Mouse (Mus musculus) MN1 (cell line): ENCODE results near the gene Tmem30c.

Source experiments
- DNase-seq: peaks from one replicate; pipeline ENCODE4 v3.0.0-alpha.2; 2016; ENCODE audit warnings: low spot score

Gene Tmem30c

DNA sequence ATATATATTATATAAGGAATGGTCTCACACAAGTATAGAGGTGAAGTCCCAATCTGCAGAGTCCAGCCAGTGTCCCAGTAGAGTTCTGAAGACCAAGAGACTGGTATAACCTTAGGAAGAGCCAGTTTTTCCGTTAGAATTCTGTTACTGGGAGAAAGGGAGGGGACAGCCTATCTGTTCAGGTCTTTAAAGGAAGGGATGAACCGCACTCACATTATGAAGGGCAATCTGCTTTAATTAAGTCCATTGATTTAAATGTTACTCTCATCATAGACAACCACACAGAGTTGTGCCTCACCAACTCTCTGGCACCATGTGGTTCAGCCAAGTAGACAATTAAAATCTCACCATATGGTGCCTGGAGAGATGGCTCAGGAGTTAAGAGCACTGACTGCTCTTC, at the start of gene Tmem30c:
Tmem30c (minus strand) TSS at position 101 of the 400 bp plus-strand sequence.
- no peak for DNase-seq

- no peak for DNase-seq
Measured at GRCm38 (mm10) chr16:57340613-57340898, 47.9 kb upstream of the Tmem30c start.

DNA sequence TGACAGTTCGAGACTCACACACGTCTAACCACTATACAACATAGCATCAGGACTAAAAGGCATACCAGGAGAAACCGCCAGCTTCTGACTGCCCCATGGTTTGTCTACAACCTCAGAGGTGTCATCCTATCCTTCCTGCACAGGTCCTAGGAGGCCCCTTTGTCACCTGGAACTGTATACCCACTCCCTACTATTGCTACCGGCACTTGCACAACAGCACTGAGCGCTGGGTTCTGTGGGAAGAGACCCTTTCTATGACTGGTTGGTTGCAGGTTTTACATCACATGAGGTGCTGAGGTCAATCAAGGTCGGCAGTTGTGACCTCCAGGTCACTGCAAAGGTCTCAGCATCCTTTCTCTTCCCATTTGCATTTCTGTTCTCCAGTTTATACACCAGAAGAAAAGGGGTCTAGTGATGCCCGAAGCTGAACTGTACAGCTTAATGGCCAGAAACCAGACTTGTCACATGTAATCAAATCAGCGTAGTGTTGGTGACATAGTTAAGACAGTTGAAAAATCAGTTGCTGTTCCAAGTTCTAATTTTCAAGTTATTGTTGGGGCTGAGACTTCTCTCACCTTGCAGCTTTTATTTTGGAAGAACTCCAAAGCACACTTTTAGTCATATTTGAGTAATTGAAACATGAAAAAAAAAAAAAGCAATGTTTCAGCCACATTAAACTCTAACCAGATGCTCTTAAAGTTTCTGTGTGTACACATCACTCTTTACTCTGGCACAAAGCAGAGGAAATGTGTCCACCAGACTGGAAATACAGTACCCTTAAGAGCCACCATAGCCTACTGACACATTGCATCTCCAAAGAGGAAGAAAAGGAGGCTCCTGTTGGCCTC, 47.3 kb upstream of the Tmem30c start:
- no peak for DNase-seq

GRCm38 (mm10) chr16:57336770-57337423, 44.2 kb upstream of the Tmem30c start:
- no peak for DNase-seq

- DNase-seq, result no peak
Measured at GRCm38 (mm10) chr16:57332301-57332700, 39.6 kb upstream of the Tmem30c start.

DNA sequence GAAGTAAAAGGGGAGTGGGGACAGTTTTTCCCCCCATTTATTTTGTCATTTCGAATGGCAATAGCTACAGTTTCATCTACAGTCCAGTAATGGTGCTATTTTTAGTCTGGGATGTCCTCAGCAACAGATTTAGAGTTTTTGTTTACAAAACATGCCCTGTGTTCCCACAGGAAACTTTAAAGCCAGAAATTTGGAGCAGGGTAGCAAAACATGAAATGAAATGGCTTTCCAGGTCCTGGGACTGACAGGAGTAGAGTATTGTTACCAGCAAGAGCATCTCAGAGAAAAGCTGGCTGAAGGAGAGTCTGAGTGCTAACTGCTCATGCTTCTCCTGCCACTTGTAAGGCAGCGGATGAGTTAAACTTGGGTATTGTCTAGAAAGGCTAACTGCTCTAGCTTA, 37.4 kb upstream of the Tmem30c start:
- DNase-seq, result no peak

DNA sequence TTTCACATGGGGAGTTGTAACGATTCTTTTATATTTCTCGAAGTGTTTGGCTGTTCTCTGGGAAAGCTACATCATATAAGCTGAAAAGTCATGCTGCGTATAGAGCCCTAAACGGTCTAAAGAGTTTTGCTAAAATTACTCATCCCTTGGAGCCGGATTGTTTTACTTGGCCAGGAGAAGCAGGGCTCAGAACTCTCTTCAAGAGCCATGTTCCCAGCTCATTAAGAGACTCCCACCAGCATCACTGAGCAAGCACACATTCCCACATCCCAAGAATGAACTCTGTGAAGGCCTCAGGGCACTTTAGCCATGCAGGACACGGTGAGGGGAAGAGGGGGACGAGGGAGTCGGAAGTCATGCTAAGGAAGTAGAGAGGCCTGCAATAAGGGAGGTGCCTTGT, 36.4 kb upstream of the Tmem30c start:
- DNase-seq, result no peak

DNA sequence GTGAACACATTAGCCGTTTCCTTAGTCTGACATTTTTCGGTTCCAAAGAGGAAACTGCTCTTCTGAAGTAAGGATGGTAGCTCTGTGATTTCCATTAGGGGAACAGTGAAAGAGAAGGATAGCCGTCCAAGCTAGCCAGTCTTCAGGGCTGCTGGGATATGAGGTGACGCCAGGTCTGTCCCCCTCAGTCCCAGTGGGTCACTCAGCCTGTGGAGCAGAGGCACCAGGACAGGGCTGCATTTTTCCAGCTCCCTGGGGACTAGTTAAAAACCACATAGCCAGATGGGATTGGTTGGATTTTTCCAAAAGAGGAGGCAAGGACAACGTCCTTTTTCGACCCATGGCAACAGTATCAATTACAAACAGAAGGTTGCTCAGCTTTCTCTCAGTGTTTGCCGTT, 34.3 kb upstream of the Tmem30c start:
- DNase-seq, result no peak

GRCm38 (mm10) chr16:57319284-57320124, 26.8 kb upstream of the Tmem30c start:
- DNase-seq, result peak; percentile 71

- DNase-seq, result no peak
Measured at GRCm38 (mm10) chr16:57318637-57319125, 26.0 kb upstream of the Tmem30c start.

GRCm38 (mm10) chr16:57317882-57318636, 25.4 kb upstream of the Tmem30c start:
- no peak for DNase-seq

- DNase-seq, result no peak
Measured at GRCm38 (mm10) chr16:57317127-57317526, 24.5 kb upstream of the Tmem30c start.

DNA sequence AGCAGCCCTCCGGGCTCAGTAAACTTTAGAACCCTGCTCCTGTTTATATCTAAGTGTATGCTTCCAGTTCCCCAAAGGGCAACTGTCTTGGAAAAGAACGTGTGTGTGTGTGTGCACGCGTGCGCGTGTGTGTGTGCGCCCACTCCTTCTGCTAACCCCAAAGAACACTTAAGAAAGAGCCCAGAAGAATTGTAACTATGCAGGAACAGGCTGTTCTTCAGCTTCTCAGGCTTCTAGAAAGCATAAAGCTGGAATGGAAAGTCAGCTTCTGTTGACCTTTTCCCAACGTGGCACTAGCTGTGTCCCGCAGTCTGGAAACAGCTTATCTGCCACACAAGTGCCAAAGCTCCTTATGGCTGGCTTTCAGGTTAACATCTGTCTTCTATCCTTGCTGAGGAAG, 22.4 kb upstream of the Tmem30c start:
- DNase-seq, result no peak

DNA sequence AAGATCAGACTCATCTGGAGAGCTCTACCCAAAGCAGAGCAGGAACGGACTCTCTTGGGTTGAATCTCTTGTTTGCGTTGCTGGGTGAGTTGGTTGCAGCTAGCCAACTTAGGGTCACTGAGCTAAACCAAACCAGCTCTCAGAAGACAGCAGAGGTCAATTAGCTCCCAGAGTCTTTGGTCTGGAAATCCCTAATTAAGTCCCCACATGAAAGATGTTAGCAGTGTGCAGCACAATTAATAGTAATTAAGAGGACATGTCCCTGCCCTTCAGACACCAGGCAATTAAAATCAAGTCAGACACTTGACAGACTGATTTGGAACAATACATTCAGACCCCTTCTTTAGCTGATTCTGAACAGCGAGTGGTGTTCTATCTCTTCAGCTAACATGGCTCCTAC, 21.6 kb upstream of the Tmem30c start:
- no peak for DNase-seq

- no peak for DNase-seq
Measured at GRCm38 (mm10) chr16:57313487-57313886, 20.8 kb upstream of the Tmem30c start.

GRCm38 (mm10) chr16:57312130-57312529, 19.5 kb upstream of the Tmem30c start:
- DNase-seq, result no peak

DNA sequence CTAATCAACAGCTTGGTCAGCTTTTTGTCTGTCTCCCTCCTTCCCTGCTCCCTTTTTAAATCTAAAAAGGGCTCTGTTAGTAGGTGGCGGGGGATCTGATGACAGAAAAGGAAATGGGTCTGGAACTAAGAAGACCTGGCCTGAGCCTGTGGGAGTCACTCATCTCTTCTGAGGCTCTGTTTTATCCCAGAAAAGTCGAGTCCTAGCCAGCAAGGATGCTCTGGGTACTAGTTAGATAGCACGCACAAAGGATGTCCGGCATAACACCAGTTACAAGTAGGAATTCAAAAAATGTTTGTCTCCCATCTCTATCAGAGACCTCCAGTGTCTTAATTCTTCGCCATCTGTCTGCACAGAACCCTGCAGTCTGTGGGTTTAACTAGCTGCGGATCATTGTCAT, 12.8 kb upstream of the Tmem30c start:
- DNase-seq, result no peak

DNA sequence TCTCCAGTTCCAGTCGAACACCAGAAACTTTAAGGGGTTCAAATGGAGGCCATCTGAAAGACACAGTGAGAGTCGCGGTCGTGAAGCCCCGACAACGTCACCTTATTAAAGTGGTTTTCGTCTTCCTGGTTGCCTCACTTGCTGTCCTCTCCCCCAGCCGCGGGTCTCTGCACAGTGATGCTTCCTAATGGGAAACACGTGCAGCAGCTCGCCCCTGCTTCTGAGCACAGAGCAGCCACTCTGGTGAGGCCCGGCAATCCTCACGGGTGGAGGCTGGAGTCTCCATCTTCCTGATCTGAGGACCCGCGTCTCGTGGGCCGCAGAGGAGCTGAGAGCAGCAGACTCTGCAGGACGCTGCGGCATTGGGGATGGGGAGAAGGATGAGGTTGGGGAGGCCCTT, 11.1 kb upstream of the Tmem30c start:
- DNase-seq, result no peak

- DNase-seq, result no peak
Measured at GRCm38 (mm10) chr16:57302792-57303698, 10.4 kb upstream of the Tmem30c start.

- DNase-seq, result no peak
Measured at GRCm38 (mm10) chr16:57301512-57302115, 8.9 kb upstream of the Tmem30c start.
